Mouse (Mus musculus) kidney, embryonic 16.5 days (tissue): ENCODE results near the gene Rnf111. TPM values are rescaled to one million over a fixed set of nuclear protein-coding genes. Genes with fewer than 3 reads are reported as not detected.
A peak's percentile ranks its signal among the peaks of the same experiment; 100 is the strongest.

Experiments
- ATAC-seq: fragments of 200-750 bp; cut with Nextera tagmentation; 2 replicates; pipeline ENCODE4 v1.8.0; 2017; ENCODE audit warnings: moderate TSS enrichment; ENCODE audit not compliant: low FRiP score, low TSS enrichment
- H3K27ac ChIP-seq: fragments of 300-500 bp; sonication (generic); 2 replicates; pipeline ENCODE4 v1.5.1; 2014; ENCODE audit warnings: low read length
- H3K27me3 ChIP-seq: fragments of 300-500 bp; sonication (generic); 2 replicates; pipeline ENCODE4 v1.6.1; 2014; ENCODE audit warnings: low read length, control low read depth, mixed read lengths; ENCODE audit not compliant: insufficient read depth
- H3K36me3 ChIP-seq: fragments of 300-500 bp; sonication (generic); 2 replicates; pipeline ENCODE4 v1.6.1; 2014; ENCODE audit warnings: low read length, control low read depth, mixed read lengths; ENCODE audit not compliant: insufficient read depth
- H3K4me1 ChIP-seq: fragments of 300-500 bp; sonication (generic); 2 replicates; pipeline ENCODE4 v1.6.1; 2014; ENCODE audit warnings: low read length, control low read depth, mixed read lengths; ENCODE audit not compliant: insufficient read depth
- H3K4me2 ChIP-seq: fragments of 300-500 bp; sonication (generic); replicated peaks from 2 replicates; pipeline ENCODE4 v1.6.1; 2014; ENCODE audit warnings: low read depth, low read length
- H3K4me3 ChIP-seq: fragments of 300-500 bp; sonication (generic); 2 replicates; pipeline ENCODE4 v1.5.1; 2014; ENCODE audit warnings: mild to moderate bottlenecking, low read length
- H3K9ac ChIP-seq: fragments of 300-500 bp; sonication (generic); replicated peaks from 2 replicates; pipeline ENCODE4 v1.6.1; 2014; ENCODE audit warnings: low read length
- H3K9me3 ChIP-seq: fragments of 300-500 bp; sonication (generic); 2 replicates; pipeline ENCODE4 v1.6.1; 2016; ENCODE audit warnings: low read length, control low read depth
- WGBS: fragments of 180-500 bp; shearing (Covaris S2); extraction: QIAGEN DNeasy Blood & Tissue Kit; methylation state at CpG from one replicate; pipeline ENCODE4 v1.1.7; 2014; 5-methylcytosine and 5-hydroxymethylcytosine counted together
- polyA plus RNA-seq: library from polyadenylated mRNA; unstranded; fragments of >200 nt; fragmentation: Nextera tagmentation; extraction: Ambion mirVana; gene quantifications from 2 replicates; pipeline ENCODE4 v1.2.1, GENCODE M21; 2015

Rnf111 gene
- polyA plus RNA-seq, 1 experiment from 2014 or later: 27.1 TPM

DNA sequence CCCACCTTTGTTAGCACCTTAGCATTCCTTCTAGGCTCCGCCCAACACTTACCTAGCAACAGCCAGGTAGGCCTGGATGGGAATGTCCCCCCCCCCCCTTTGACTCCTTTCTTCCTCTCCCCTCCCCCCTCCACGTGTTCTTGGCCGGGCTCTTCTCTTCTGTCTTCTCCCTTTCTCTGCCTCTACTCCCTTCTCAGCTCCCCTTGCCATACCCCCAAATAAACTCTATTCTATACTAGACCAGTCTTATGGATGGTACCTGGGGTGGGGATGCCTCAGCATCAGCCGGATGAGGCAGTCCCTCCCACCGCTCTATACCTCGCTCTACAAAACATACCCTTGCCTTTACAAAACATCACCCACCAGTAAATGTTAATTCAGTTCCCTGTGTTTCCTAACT lies 38.1 kb upstream of the Rnf111 start:
- H3K27ac ChIP-seq: no peak overlapping the region
- peak overlapping the region; percentile 94; the same call in 1 of the 2 replicates for H3K9ac ChIP-seq
- no peaks in the 10 kb centered on the region for H3K27me3 ChIP-seq
- WGBS: 12% methylated on average over 6 of the region's 6 CpGs
- peak overlapping the region; percentile 87 for H3K4me2 ChIP-seq
- peaks cover 18% of the 10 kb centered on the region for H3K4me1 ChIP-seq
- H3K36me3 ChIP-seq: no peaks in the 10 kb centered on the region
- peak overlapping the region; percentile 86 for H3K4me3 ChIP-seq
- no peak for ATAC-seq
- no peaks in the 10 kb centered on the region for H3K9me3 ChIP-seq

DNA sequence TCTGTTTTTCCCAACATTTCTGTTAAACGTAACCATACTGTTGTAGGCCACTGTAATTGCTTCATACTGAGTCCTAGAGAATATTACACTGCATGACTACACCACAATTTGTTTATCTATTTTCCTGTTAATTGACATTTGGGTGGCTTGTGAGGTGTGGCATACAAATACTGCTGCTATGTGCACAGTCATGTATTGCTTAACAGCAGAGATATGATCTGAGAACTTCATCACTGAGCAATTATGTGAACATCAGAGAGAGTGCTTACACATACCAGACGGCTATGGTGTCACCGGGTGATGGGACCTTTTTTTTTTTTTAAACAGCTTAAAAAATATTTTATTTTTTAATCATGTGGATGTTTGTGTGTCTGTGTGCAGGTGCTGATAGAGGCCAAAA lies 29.8 kb upstream of the Rnf111 start:
- Histone ChIP-seq H3K4me1 (no peaks in the 10 kb centered on the region), H3K4me2 (no peak overlapping the region), H3K27ac (no peak overlapping the region), H3K4me3 (no peak overlapping the region), H3K9me3 (no peaks in the 10 kb centered on the region), H3K27me3 (no peaks in the 10 kb centered on the region), H3K36me3 (no peaks in the 10 kb centered on the region), H3K9ac (no peak overlapping the region)
- no peak for ATAC-seq
- 83% methylated on average over 3 of the region's 3 CpGs for WGBS

DNA sequence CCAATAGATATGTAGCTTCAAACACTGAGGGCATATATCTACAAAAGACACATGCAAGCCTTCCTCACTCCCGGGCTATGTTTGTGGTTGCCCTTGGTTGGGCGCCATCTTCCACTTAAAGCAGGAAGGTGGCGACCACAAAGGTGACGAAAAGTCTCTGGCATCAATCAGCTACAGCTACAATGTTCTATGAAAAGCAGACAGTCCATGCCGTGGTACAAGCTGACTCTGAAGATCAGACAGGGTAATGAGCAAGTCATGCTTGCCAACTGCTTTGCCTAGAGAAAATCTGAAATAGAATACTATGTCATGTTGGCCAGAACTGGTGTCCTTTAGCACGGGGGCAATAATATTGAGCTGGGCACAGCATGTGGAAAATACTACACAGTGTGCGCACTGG lies 20.8 kb upstream of the Rnf111 start:
- H3K27me3 ChIP-seq: no peaks in the 10 kb centered on the region
- H3K36me3 ChIP-seq: no peaks in the 10 kb centered on the region
- H3K4me3 ChIP-seq: no peak overlapping the region
- no peaks in the 10 kb centered on the region for H3K9me3 ChIP-seq
- H3K4me1 ChIP-seq: no peaks in the 10 kb centered on the region
- ATAC-seq: no peak
- H3K9ac ChIP-seq: no peak overlapping the region
- H3K4me2 ChIP-seq: no peak overlapping the region
- WGBS: 91% methylated on average over 7 of the region's 7 CpGs
- H3K27ac ChIP-seq: no peak overlapping the region

DNA sequence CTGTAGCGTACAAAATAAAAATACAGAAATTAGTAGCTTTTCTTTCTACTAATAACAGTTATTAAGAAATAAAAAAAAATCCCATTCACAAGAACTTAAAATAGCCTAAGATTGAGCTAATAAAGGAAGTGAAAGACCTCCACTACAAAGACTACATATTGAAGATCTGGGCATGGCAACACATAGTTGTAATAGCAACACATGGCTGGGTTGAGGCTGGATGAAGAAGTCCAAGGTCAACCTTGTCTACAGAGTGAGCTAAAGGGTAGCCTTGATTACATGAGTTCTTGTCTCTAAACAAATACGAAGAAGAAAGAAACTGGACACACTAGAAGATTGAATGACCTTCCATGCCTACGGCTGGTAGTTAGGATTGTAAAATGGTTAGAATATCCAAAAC lies 20.3 kb upstream of the Rnf111 start:
- 96% methylated on average over 3 of the region's 3 CpGs for WGBS

DNA sequence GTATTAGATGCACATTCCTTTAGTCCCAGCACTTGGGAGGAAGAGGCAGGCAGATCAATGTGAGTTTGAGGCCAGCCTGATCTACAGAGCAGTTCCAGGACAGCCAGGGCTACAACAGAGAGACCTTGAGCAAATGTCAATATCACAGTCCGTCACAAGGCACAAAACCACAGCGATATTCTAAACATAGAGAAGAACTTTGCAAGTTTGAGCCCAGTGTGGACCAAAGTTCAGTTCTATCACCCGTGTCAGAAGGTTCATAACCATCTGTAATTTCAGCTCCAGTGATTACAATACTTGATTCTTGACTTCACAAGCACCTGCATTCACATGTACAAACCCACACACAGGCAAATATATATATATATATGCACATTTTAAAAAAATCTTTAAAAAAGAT lies 17.1 kb upstream of the Rnf111 start:
- H3K4me2 ChIP-seq: no peak overlapping the region
- H3K9me3 ChIP-seq: no peaks in the 10 kb centered on the region
- H3K27me3 ChIP-seq: no peaks in the 10 kb centered on the region
- no peaks in the 10 kb centered on the region for H3K4me1 ChIP-seq
- no peak overlapping the region for H3K4me3 ChIP-seq
- no peak overlapping the region for H3K9ac ChIP-seq
- H3K36me3 ChIP-seq: no peaks in the 10 kb centered on the region
- no peak overlapping the region for H3K27ac ChIP-seq
- ATAC-seq: no peak
- whole genome bisulfite sequencing: 83% methylated on average over 3 of the region's 3 CpGs

More for the DNA sequence above, 20.3 kb upstream of the Rnf111 start:
- no peak overlapping the region for H3K4me3 ChIP-seq
- no peaks in the 10 kb centered on the region for H3K27me3 ChIP-seq
- H3K36me3 ChIP-seq: no peaks in the 10 kb centered on the region
- H3K4me1 ChIP-seq: no peaks in the 10 kb centered on the region
- H3K9ac ChIP-seq: no peak overlapping the region
- no peak for ATAC-seq
- no peaks in the 10 kb centered on the region for H3K9me3 ChIP-seq
- no peak overlapping the region for H3K4me2 ChIP-seq
- no peak overlapping the region for H3K27ac ChIP-seq

DNA sequence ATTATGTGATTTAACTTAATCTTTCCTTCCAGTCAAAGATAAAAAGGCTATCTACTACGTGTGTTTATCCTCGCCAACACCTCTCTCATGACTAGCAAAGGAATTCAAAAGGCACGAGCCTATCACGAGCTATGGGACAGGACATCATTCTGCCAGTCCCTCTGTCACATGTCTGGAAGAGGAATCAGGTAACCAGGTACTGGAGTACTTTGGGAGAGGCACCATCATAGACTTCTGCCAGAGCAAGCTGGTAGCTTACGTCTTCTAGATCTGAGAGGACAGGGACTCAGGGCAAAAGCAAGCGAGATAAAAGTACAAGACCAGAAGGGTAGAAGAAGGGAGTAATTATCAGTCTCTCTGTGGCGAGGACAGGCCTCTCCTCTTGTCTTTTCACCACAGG lies 8.2 kb upstream of the Rnf111 start:
- no peak for ATAC-seq
- H3K27me3 ChIP-seq: no peaks in the 10 kb centered on the region
- H3K4me3 ChIP-seq: no peak overlapping the region
- no peaks in the 10 kb centered on the region for H3K36me3 ChIP-seq
- no peak overlapping the region for H3K4me2 ChIP-seq
- H3K4me1 ChIP-seq: no peaks in the 10 kb centered on the region
- no peak overlapping the region for H3K9ac ChIP-seq
- 82% methylated on average over 7 of the region's 7 CpGs for WGBS
- H3K27ac ChIP-seq: no peak overlapping the region
- H3K9me3 ChIP-seq: no peaks in the 10 kb centered on the region

DNA sequence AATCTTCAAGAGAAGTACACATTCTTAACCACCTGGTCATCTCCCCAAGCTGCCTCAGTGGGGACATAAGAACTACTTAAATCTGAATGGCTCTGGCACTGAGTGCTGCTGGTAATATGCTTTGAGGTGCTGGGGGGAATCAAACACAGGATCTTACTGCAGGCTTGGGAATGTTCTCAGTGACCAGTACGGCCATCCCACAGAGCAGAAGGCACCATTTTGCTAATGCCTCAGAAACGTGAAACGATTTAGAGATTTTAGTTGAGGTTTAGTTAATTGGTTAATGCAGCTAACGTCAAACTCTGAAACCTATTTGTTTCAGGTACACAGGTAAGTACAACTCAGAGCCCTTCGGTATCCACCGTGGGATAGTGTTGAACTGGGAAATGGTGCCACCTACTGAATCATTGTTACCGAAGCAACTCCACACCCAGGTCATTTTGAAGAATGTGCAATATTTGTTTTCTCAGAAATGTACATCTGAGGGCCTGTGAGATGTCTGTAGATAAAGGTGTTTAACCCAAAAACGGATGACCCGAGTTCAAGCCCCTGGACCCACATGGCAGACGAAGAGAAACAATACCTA lies 7.6 kb upstream of the Rnf111 start:
- WGBS: 65% methylated on average over 10 of the region's 10 CpGs
- no peaks in the 10 kb centered on the region for H3K4me1 ChIP-seq
- no peaks in the 10 kb centered on the region for H3K36me3 ChIP-seq
- no peak overlapping the region for H3K9ac ChIP-seq
- no peak overlapping the region for H3K27ac ChIP-seq
- H3K4me3 ChIP-seq: no peak overlapping the region
- H3K4me2 ChIP-seq: no peak overlapping the region
- no peak for ATAC-seq
- H3K27me3 ChIP-seq: no peaks in the 10 kb centered on the region
- no peaks in the 10 kb centered on the region for H3K9me3 ChIP-seq

DNA sequence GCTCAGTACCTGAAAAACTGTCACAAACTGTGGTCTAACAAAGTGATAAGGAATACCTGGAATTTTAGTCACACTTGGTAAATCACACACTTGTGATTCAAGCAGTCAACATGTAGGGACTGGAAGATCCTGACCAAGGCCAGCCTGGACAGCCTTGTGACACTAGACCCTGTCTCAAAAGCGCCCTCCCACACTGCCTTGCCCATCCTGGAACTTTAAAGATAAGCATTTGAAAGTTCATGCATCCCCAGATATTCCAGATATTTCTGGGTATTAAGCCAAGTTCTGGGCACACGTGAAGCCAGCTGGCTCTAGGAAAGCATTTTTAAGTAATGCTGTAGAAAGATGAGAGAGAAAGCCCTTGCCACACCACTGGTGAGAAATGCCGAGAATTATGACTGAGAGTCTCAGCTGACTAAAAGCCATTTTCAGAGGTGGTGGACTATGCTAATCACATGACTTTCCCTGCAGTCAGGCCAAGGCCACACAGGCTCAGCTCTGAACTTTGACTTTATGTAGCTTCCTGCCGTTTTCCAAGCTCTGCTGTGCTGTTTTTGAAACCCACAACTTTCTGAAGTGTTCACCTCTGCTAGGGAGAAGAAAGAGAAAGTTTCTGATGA lies 6.5 kb upstream of the Rnf111 start:
- H3K4me3 ChIP-seq: no peak overlapping the region
- no peaks in the 10 kb centered on the region for H3K9me3 ChIP-seq
- no peaks in the 10 kb centered on the region for H3K4me1 ChIP-seq
- 64% methylated on average over 4 of the region's 4 CpGs for WGBS
- H3K27me3 ChIP-seq: no peaks in the 10 kb centered on the region
- no peak overlapping the region for H3K9ac ChIP-seq
- H3K27ac ChIP-seq: no peak overlapping the region
- H3K4me2 ChIP-seq: no peak overlapping the region
- no peak for ATAC-seq
- H3K36me3 ChIP-seq: no peaks in the 10 kb centered on the region

DNA sequence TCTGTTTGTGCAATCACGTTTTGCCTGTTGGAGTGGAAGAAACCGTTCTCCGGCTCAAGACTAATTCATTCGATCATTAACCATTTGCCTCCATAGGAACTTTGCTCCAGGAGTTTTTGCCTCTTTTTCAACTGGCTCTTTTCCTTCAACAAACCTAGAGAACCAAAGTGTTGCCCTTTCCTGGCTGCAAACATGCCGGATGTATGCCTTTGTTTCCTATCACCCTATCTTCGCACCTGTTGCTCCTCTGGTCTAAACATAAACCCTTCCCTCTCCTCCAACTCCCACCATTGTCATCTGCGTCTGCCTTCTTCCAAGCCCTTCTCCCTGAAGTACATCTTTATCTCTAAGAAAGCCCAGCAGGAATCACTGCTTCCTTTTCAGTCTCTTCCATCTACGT lies 3.3 kb upstream of the Rnf111 start:
- ATAC-seq: no peak
- WGBS: 66% methylated on average over 8 of the region's 8 CpGs
- Histone ChIP-seq H3K27ac (peak overlapping the region; percentile 25; the same call in 1 of the 2 replicates), H3K27me3 (no peaks in the 10 kb centered on the region), H3K9me3 (no peaks in the 10 kb centered on the region), H3K36me3 (no peaks in the 10 kb centered on the region), H3K4me3 (no peak overlapping the region), H3K4me2 (no peak overlapping the region), H3K9ac (no peak overlapping the region), H3K4me1 (peaks cover 14% of the 10 kb centered on the region)

DNA sequence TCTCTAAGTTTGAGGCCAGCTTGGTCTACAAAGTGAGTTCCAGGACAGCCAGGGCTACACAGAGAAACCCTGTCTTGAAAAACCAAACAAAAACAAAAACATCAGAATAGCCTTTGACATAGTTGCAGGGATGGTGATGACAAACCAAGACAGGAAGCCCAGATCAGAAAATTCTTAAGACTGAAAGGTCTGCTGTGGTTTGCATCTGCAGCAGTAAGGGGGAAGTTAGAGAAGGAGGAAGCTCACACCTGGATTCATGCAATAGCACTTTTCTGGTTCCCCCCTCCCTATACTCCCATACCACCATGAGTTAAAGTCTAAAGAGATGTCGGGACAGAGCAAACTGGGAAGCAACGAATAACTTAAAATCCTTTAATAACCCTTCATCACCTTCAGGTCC lies 2.7 kb upstream of the Rnf111 start:
- no peak overlapping the region for H3K9ac ChIP-seq
- H3K4me1 ChIP-seq: peaks cover 16% of the 10 kb centered on the region
- WGBS: 36% methylated on average over 2 of the region's 2 CpGs
- H3K4me3 ChIP-seq: no peak overlapping the region
- H3K27me3 ChIP-seq: no peaks in the 10 kb centered on the region
- ATAC-seq: no peak
- no peak overlapping the region for H3K27ac ChIP-seq
- no peaks in the 10 kb centered on the region for H3K9me3 ChIP-seq
- no peaks in the 10 kb centered on the region for H3K36me3 ChIP-seq
- no peak overlapping the region for H3K4me2 ChIP-seq
